Mouse (Mus musculus) bone marrow macrophage, adult 2 months (primary cell): ENCODE data around the gene 5530401A14Rik.

Experiments used
- CTCF ChIP-seq: IDR thresholded peaks from 2 replicates; pipeline ENCODE4 v1.5.1; 2012; ENCODE audit warnings: low read depth, mild to moderate bottlenecking, low read length, moderate library complexity
- POLR2A ChIP-seq: IDR thresholded peaks from 2 replicates; pipeline ENCODE4 v1.6.1; 2012; ENCODE audit warnings: mild to moderate bottlenecking, low read depth, low read length, borderline replicate concordance

- TF ChIP-seq POLR2A (no peak), CTCF (no peak)
Observed at GRCm38 (mm10) chr11:81923626-81924025, 63.2 kb downstream of the 5530401A14Rik start.
